Mouse (Mus musculus): ENCODE results near the gene Gm7271. TPM values are rescaled to one million over a fixed set of nuclear protein-coding genes. Genes with fewer than 3 reads are reported as not detected.
A peak's percentile ranks its signal among the peaks of the same experiment; 100 is the strongest.

Gene Gm7271
- polyA plus RNA-seq, 1 experiment from 2014 or later = 0.33 TPM

GRCm38 (mm10) chr5:76525066-76525465, 41.2 kb downstream of the Gm7271 start:
- 72% methylated on average over 4 of the region's 4 CpGs for WGBS
- no peak for ATAC-seq (ENCODE audit: low FRiP score)
- no peak for DNase-seq (ENCODE audit: low spot score, missing footprints)
- H3K9ac ChIP-seq (ENCODE audit: low read length) = no peak overlapping the region
- no peaks in the 10 kb centered on the region for H3K9me3 ChIP-seq (ENCODE audit: control insufficient read depth, low read length)
- no peak overlapping the region for H3K27ac ChIP-seq (ENCODE audit: low read depth, low read length)
- peaks cover 4% of the 10 kb centered on the region; the same call in 1 of the 2 replicates for H3K4me1 ChIP-seq (ENCODE audit: control insufficient read depth, insufficient read depth, low read length)
- H3K36me3 ChIP-seq (ENCODE audit: control insufficient read depth, insufficient read depth, low read length) = no peaks in the 10 kb centered on the region
- H3K4me2 ChIP-seq = no peak overlapping the region
- H3K4me3 ChIP-seq (ENCODE audit: low read depth, low read length) = no peak overlapping the region
- no peaks in the 10 kb centered on the region for H3K27me3 ChIP-seq (ENCODE audit: control insufficient read depth, insufficient read depth, low read length)

- no peak overlapping the region for H3K4me2 ChIP-seq
- H3K4me3 ChIP-seq (ENCODE audit: low read depth, low read length) = no peak overlapping the region
- H3K27me3 ChIP-seq (ENCODE audit: control insufficient read depth, insufficient read depth, low read length) = no peaks in the 10 kb centered on the region
- no peaks in the 10 kb centered on the region for H3K9me3 ChIP-seq (ENCODE audit: control insufficient read depth, low read length)
- no peaks in the 10 kb centered on the region for H3K36me3 ChIP-seq (ENCODE audit: control insufficient read depth, insufficient read depth, low read length)
- H3K27ac ChIP-seq (ENCODE audit: low read depth, low read length) = no peak overlapping the region
- DNase-seq (ENCODE audit: low spot score, missing footprints) (no peak), ATAC-seq (ENCODE audit: low FRiP score) (no peak)
- no peak overlapping the region for H3K9ac ChIP-seq (ENCODE audit: low read length)
- H3K4me1 ChIP-seq (ENCODE audit: control insufficient read depth, insufficient read depth, low read length) = peaks cover 7% of the 10 kb centered on the region; the same call in 1 of the 2 replicates
- 56% methylated on average over 2 of the region's 2 CpGs for WGBS
Measured at GRCm38 (mm10) chr5:76525829-76526228, 42.0 kb downstream of the Gm7271 start.

- Histone ChIP-seq H3K9ac (ENCODE audit: low read length) (peak within 1 kb of the TSS; percentile 85), H3K9me3 (ENCODE audit: control insufficient read depth, low read length) (no peaks in the 10 kb centered on the region), H3K4me2 (peak within 1 kb of the TSS; percentile 64), H3K4me1 (ENCODE audit: control insufficient read depth, insufficient read depth, low read length) (peaks cover 7% of the 10 kb centered on the region; the same call in 1 of the 2 replicates), H3K36me3 (ENCODE audit: control insufficient read depth, insufficient read depth, low read length) (no peaks in the 10 kb centered on the region), H3K27me3 (ENCODE audit: control insufficient read depth, insufficient read depth, low read length) (no peaks in the 10 kb centered on the region), H3K27ac (ENCODE audit: low read depth, low read length) (peak within 1 kb of the TSS; percentile 56), H3K4me3 (ENCODE audit: low read depth, low read length) (peak within 1 kb of the TSS; percentile 95)
- peak; percentile 98 for DNase-seq (ENCODE audit: low spot score, missing footprints)
- WGBS = under 1% methylated on average over 39 of the region's 39 CpGs
- peak; percentile 100 for ATAC-seq (ENCODE audit: low FRiP score)
Measured at GRCm38 (mm10) chr5:76529040-76529703, 45.3 kb downstream of the Gm7271 start, which contains the start of gene Exoc1. Gene Exoc1 (plus strand): TSS chr5:76529311.

- WGBS = 12% methylated on average over 9 of the region's 9 CpGs
- ATAC-seq (ENCODE audit: low FRiP score) (peak; percentile 47; the same call in 1 of the 2 replicates), DNase-seq (ENCODE audit: low spot score, missing footprints) (no peak)
- Histone ChIP-seq H3K9ac (ENCODE audit: low read length) (peak overlapping the region; percentile 85), H3K27ac (ENCODE audit: low read depth, low read length) (no peak overlapping the region), H3K36me3 (ENCODE audit: control insufficient read depth, insufficient read depth, low read length) (no peaks in the 10 kb centered on the region), H3K9me3 (ENCODE audit: control insufficient read depth, low read length) (no peaks in the 10 kb centered on the region), H3K27me3 (ENCODE audit: control insufficient read depth, insufficient read depth, low read length) (no peaks in the 10 kb centered on the region), H3K4me3 (ENCODE audit: low read depth, low read length) (peak overlapping the region; percentile 95), H3K4me1 (ENCODE audit: control insufficient read depth, insufficient read depth, low read length) (peaks cover 7% of the 10 kb centered on the region; the same call in 1 of the 2 replicates), H3K4me2 (peak overlapping the region; percentile 64)
Measured at GRCm38 (mm10) chr5:76529704-76530066, 45.8 kb downstream of the Gm7271 start.

- Histone ChIP-seq H3K27me3 (ENCODE audit: control insufficient read depth, insufficient read depth, low read length) (no peaks in the 10 kb centered on the region), H3K4me1 (ENCODE audit: control insufficient read depth, insufficient read depth, low read length) (peaks cover 7% of the 10 kb centered on the region; the same call in 1 of the 2 replicates), H3K4me3 (ENCODE audit: low read depth, low read length) (no peak overlapping the region), H3K4me2 (no peak overlapping the region), H3K27ac (ENCODE audit: low read depth, low read length) (no peak overlapping the region), H3K9me3 (ENCODE audit: control insufficient read depth, low read length) (no peaks in the 10 kb centered on the region), H3K36me3 (ENCODE audit: control insufficient read depth, insufficient read depth, low read length) (0 out of 2 replicates have a peak, but pooled peaks cover 2% of the 10 kb centered on the region), H3K9ac (ENCODE audit: low read length) (no peak overlapping the region)
- WGBS = 92% methylated on average over 6 of the region's 6 CpGs
- ATAC-seq (ENCODE audit: low FRiP score) (no peak), DNase-seq (ENCODE audit: low spot score, missing footprints) (no peak)
Measured at GRCm38 (mm10) chr5:76533186-76533585, 49.3 kb downstream of the Gm7271 start.

- DNase-seq (ENCODE audit: low spot score, missing footprints) (no peak), ATAC-seq (ENCODE audit: low FRiP score) (no peak)
- no peak overlapping the region for H3K27ac ChIP-seq (ENCODE audit: low read depth, low read length)
- no peak overlapping the region for H3K9ac ChIP-seq (ENCODE audit: low read length)
- H3K4me1 ChIP-seq (ENCODE audit: control insufficient read depth, insufficient read depth, low read length) = no peaks in the 10 kb centered on the region
- WGBS = 84% methylated on average over 1 of the region's 1 CpGs
- H3K27me3 ChIP-seq (ENCODE audit: control insufficient read depth, insufficient read depth, low read length) = no peaks in the 10 kb centered on the region
- H3K36me3 ChIP-seq (ENCODE audit: control insufficient read depth, insufficient read depth, low read length) = peaks cover 6% of the 10 kb centered on the region; the same call in 1 of the 2 replicates
- H3K4me3 ChIP-seq (ENCODE audit: low read depth, low read length) = no peak overlapping the region
- H3K9me3 ChIP-seq (ENCODE audit: control insufficient read depth, low read length) = no peaks in the 10 kb centered on the region
- H3K4me2 ChIP-seq = no peak overlapping the region
Measured at GRCm38 (mm10) chr5:76536231-76536630, 52.4 kb downstream of the Gm7271 start.

GRCm38 (mm10) chr5:76537578-76537977, 53.7 kb downstream of the Gm7271 start:
- Histone ChIP-seq H3K9me3 (ENCODE audit: control insufficient read depth, low read length) (no peaks in the 10 kb centered on the region), H3K36me3 (ENCODE audit: control insufficient read depth, insufficient read depth, low read length) (peaks cover 9% of the 10 kb centered on the region; the same call in 1 of the 2 replicates), H3K4me2 (no peak overlapping the region), H3K9ac (ENCODE audit: low read length) (no peak overlapping the region), H3K4me1 (ENCODE audit: control insufficient read depth, insufficient read depth, low read length) (no peaks in the 10 kb centered on the region), H3K27me3 (ENCODE audit: control insufficient read depth, insufficient read depth, low read length) (no peaks in the 10 kb centered on the region), H3K4me3 (ENCODE audit: low read depth, low read length) (no peak overlapping the region), H3K27ac (ENCODE audit: low read depth, low read length) (no peak overlapping the region)
- ATAC-seq (ENCODE audit: low FRiP score) (no peak), DNase-seq (ENCODE audit: low spot score, missing footprints) (no peak)
- 96% methylated on average over 10 of the region's 10 CpGs for WGBS

- no peak overlapping the region for H3K4me2 ChIP-seq
- H3K4me3 ChIP-seq (ENCODE audit: low read depth, low read length) = no peak overlapping the region
- no peak overlapping the region for H3K9ac ChIP-seq (ENCODE audit: low read length)
- no peak overlapping the region for H3K27ac ChIP-seq (ENCODE audit: low read depth, low read length)
- ATAC-seq (ENCODE audit: low FRiP score) = no peak
- H3K36me3 ChIP-seq (ENCODE audit: control insufficient read depth, insufficient read depth, low read length) = peaks cover 20% of the 10 kb centered on the region
- no peaks in the 10 kb centered on the region for H3K27me3 ChIP-seq (ENCODE audit: control insufficient read depth, insufficient read depth, low read length)
- H3K9me3 ChIP-seq (ENCODE audit: control insufficient read depth, low read length) = no peaks in the 10 kb centered on the region
- no peaks in the 10 kb centered on the region for H3K4me1 ChIP-seq (ENCODE audit: control insufficient read depth, insufficient read depth, low read length)
- no peak for DNase-seq (ENCODE audit: low spot score, missing footprints)
- WGBS = 74% methylated on average over 8 of the region's 8 CpGs
Measured at GRCm38 (mm10) chr5:76540181-76540580, 56.3 kb downstream of the Gm7271 start.

- DNase-seq (ENCODE audit: low spot score, missing footprints) = no peak
- peaks cover 20% of the 10 kb centered on the region for H3K36me3 ChIP-seq (ENCODE audit: control insufficient read depth, insufficient read depth, low read length)
- H3K4me3 ChIP-seq (ENCODE audit: low read depth, low read length) = no peak overlapping the region
- no peak overlapping the region for H3K4me2 ChIP-seq
- no peak overlapping the region for H3K9ac ChIP-seq (ENCODE audit: low read length)
- no peak for ATAC-seq (ENCODE audit: low FRiP score)
- no peaks in the 10 kb centered on the region for H3K9me3 ChIP-seq (ENCODE audit: control insufficient read depth, low read length)
- no peaks in the 10 kb centered on the region for H3K4me1 ChIP-seq (ENCODE audit: control insufficient read depth, insufficient read depth, low read length)
- no peak overlapping the region for H3K27ac ChIP-seq (ENCODE audit: low read depth, low read length)
- H3K27me3 ChIP-seq (ENCODE audit: control insufficient read depth, insufficient read depth, low read length) = no peaks in the 10 kb centered on the region
Measured at GRCm38 (mm10) chr5:76540842-76541241, 57.0 kb downstream of the Gm7271 start.

All from midbrain, embryonic 11.5 days (tissue).